Mouse (Mus musculus) heart, adult 2 months (tissue): ENCODE data around the gene Tmem262. TPM values are rescaled to one million over a fixed set of nuclear protein-coding genes. Genes with fewer than 3 reads are reported as not detected.

Experiments
- DNase-seq, 2 experiments: peaks; one replicate each; pipeline ENCODE4 v3.0.0; 2021
- H3K27ac ChIP-seq: fragments of 200-600 bp; 2 replicates; pipeline ENCODE4 v1.8.1; 2022
- H3K27me3 ChIP-seq: fragments of 200-500 bp; 2 replicates; pipeline ENCODE4 v1.6.1; 2012; ENCODE audit warnings: mild to moderate bottlenecking, low read length, inconsistent platforms, mixed read lengths; ENCODE audit not compliant: control insufficient read depth, insufficient read depth
- H3K36me3 ChIP-seq: fragments of 200-500 bp; 2 replicates; pipeline ENCODE4 v1.6.1; 2012; ENCODE audit warnings: low read length, inconsistent platforms; ENCODE audit not compliant: control insufficient read depth, insufficient read depth
- H3K4me1 ChIP-seq: fragments of 200-500 bp; 2 replicates; pipeline ENCODE4 v1.6.1; 2011; ENCODE audit warnings: low read length; ENCODE audit not compliant: control insufficient read depth, insufficient read depth
- H3K4me3 ChIP-seq: fragments of 200-600 bp; 2 replicates; pipeline ENCODE4 v1.8.1; 2022
- H3K79me2 ChIP-seq: fragments of 200-500 bp; replicated peaks from 2 replicates; pipeline ENCODE4 v1.6.1; 2012; ENCODE audit warnings: mild to moderate bottlenecking, inconsistent platforms, low read length, moderate library complexity, mixed read lengths; ENCODE audit not compliant: control insufficient read depth, insufficient read depth
- H3K9ac ChIP-seq: fragments of 200-500 bp; 2 replicates; pipeline ENCODE4 v1.6.1; 2012; ENCODE audit warnings: low read depth, mild to moderate bottlenecking, control low read depth, inconsistent platforms, low read length, mixed read lengths
- CTCF ChIP-seq: fragments of 200-600 bp; IDR thresholded peaks from 2 replicates; pipeline ENCODE4 v1.8.1; 2022; ENCODE audit warnings: antibody characterized with exemption, mild to moderate bottlenecking, moderate library complexity
- EP300 ChIP-seq: fragments of 200-500 bp; IDR thresholded peaks from 2 replicates; pipeline ENCODE4 v1.6.1; 2011; ENCODE audit warnings: low read depth, low read length, control low read depth; ENCODE audit not compliant: insufficient read depth
- POLR2A ChIP-seq: fragments of 200-500 bp; IDR thresholded peaks from 2 replicates; pipeline ENCODE4 v1.6.1; 2011; ENCODE audit warnings: mild to moderate bottlenecking, low read depth, low read length, control low read depth; ENCODE audit not compliant: insufficient read depth
- WGBS: fragments of 180-500 bp; shearing (Covaris S2); methylation state at CpG from one replicate; pipeline ENCODE4 v1.1.7; 2018; 5-methylcytosine and 5-hydroxymethylcytosine counted together
- intact Hi-C: fragments of 180-260 bp; cut with DNase I; formaldehyde crosslinking; loops from one replicate; pipeline ENCODE4 v1.15.1; 2025
- polyA plus RNA-seq: library from polyadenylated mRNA; depleted of rRNA; stranded (reverse); fragments of >200 nt; gene quantifications from 2 replicates; pipeline ENCODE4 v1.2.3, GENCODE M21; 2012
- total RNA-seq, 2 experiments: library from RNA; stranded (reverse); gene quantifications; 2 replicates each; pipeline ENCODE4 v1.2.3; 2021

Gene Tmem262
- total and polyA plus RNA-seq, 3 experiments, result not detected

GRCm38 (mm10) chr19:6058513-6058912, 21.3 kb upstream of the Tmem262 start:
- no peak for DNase-seq
- peaks cover 8% of the 10 kb centered on the region for H3K4me1 ChIP-seq
- H3K9ac ChIP-seq, result peak overlapping the region; percentile 88
- intact Hi-C loops, result loop anchor here (1.0 kb wide), 1 partner anchor 26 kb away; the partner anchor contains the start of genes Cdca5 and Zfpl1
- peaks cover 4% of the 10 kb centered on the region for H3K36me3 ChIP-seq
- H3K4me3 ChIP-seq, result peak overlapping the region; percentile 98
- no peak for TF ChIP-seq POLR2A
- no peak for TF ChIP-seq CTCF
- TF ChIP-seq EP300, result no peak
- WGBS, result 23% methylated on average over 5 of the region's 5 CpGs
- no peaks in the 10 kb centered on the region for H3K79me2 ChIP-seq
- H3K27me3 ChIP-seq, result no peaks in the 10 kb centered on the region
- H3K27ac ChIP-seq, result peak overlapping the region; percentile 74; the same call in 1 of the 2 replicates

GRCm38 (mm10) chr19:6058966-6059365, 20.9 kb upstream of the Tmem262 start:
- Histone ChIP-seq H3K36me3 (peaks cover 4% of the 10 kb centered on the region), H3K9ac (no peak overlapping the region), H3K79me2 (no peaks in the 10 kb centered on the region), H3K4me1 (peaks cover 8% of the 10 kb centered on the region), H3K4me3 (peak overlapping the region; percentile 98; the same call in 1 of the 2 replicates), H3K27me3 (no peaks in the 10 kb centered on the region), H3K27ac (no peak overlapping the region)
- intact Hi-C loops, result loop anchor here (1.0 kb wide), 1 partner anchor 25 kb away; the partner anchor contains the start of genes Cdca5 and Zfpl1
- no peak for DNase-seq
- 85% methylated on average over 5 of the region's 5 CpGs for WGBS
- TF ChIP-seq CTCF (no peak), POLR2A (no peak), EP300 (no peak)

GRCm38 (mm10) chr19:6061021-6061533, 18.8 kb upstream of the Tmem262 start, which contains the start of gene Znhit2:
TSS of gene Znhit2 (plus strand) at chr19:6061192.
- Histone ChIP-seq H3K4me3 (peak within 1 kb of the TSS; percentile 83), H3K4me1 (peaks cover 8% of the 10 kb centered on the region), H3K79me2 (no peaks in the 10 kb centered on the region), H3K27ac (peak within 1 kb of the TSS; percentile 87), H3K36me3 (peaks cover 4% of the 10 kb centered on the region), H3K9ac (peak within 1 kb of the TSS; percentile 78), H3K27me3 (no peaks in the 10 kb centered on the region)
- peak; percentile 94 to 96 for DNase-seq
- TF ChIP-seq EP300 (0 out of 2 replicates have a peak, but pooled peaks have one; percentile 34), CTCF (peak; percentile 44), POLR2A (peak; percentile 78)
- WGBS, result under 1% methylated on average over 58 of the region's 58 CpGs
- intact Hi-C loops, result loop anchor here (1.0 kb wide), 1 partner anchor 16 kb away; the partner anchor contains the start of gene Vps51

- intact Hi-C loops, result loop anchor here (1.0 kb wide), 1 partner anchor 16 kb away; the partner anchor contains the start of gene Vps51
- TF ChIP-seq POLR2A (no peak), EP300 (no peak), CTCF (no peak)
- H3K27ac ChIP-seq, result peak overlapping the region; percentile 87
- H3K9ac ChIP-seq, result peak overlapping the region; percentile 78
- H3K27me3 ChIP-seq, result no peaks in the 10 kb centered on the region
- DNase-seq, result peak; percentile 42 to 54
- WGBS, result under 1% methylated on average over 44 of the region's 44 CpGs
- peak overlapping the region; percentile 83 for H3K4me3 ChIP-seq
- peaks cover 8% of the 10 kb centered on the region for H3K4me1 ChIP-seq
- H3K36me3 ChIP-seq, result peaks cover 4% of the 10 kb centered on the region
- no peaks in the 10 kb centered on the region for H3K79me2 ChIP-seq
These were observed 18.1 kb upstream of the Tmem262 start for GRCm38 (mm10) chr19:6061641-6062302.

GRCm38 (mm10) chr19:6062418-6062817, 17.4 kb upstream of the Tmem262 start:
- Histone ChIP-seq H3K4me3 (peak overlapping the region; percentile 83), H3K9ac (peak overlapping the region; percentile 78; the same call in 1 of the 2 replicates), H3K27ac (no peak overlapping the region; the same call in 1 of the 2 replicates), H3K79me2 (no peaks in the 10 kb centered on the region), H3K27me3 (no peaks in the 10 kb centered on the region), H3K4me1 (peaks cover 8% of the 10 kb centered on the region; the same call in 1 of the 2 replicates), H3K36me3 (peaks cover 4% of the 10 kb centered on the region; the same call in 1 of the 2 replicates)
- 54% methylated on average over 5 of the region's 5 CpGs for WGBS
- TF ChIP-seq CTCF (no peak), EP300 (no peak), POLR2A (no peak)
- intact Hi-C loops, result no loop called here
- DNase-seq, result no peak
